Mouse (Mus musculus) CH12.LX (cell line): ENCODE measurements at regions not wholly inside any gene's neighbourhood (a gene's known extent, or its start where the extent isn't known, plus 50 kb on each side); places are given as distances from the start of the nearest gene placed in this dataset.

Source experiments
- DNase-seq: peaks from one replicate; pipeline ENCODE4 v3.0.0-alpha.2; 2013; ENCODE audit errors: extremely low read depth
- H3K27ac ChIP-seq: 2 replicates; pipeline ENCODE4 v1.5.1; 2012; ENCODE audit warnings: low read depth, mild to moderate bottlenecking, control low read depth, moderate library complexity; ENCODE audit not compliant: insufficient read depth
- H3K27me3 ChIP-seq: replicated peaks from 2 replicates; pipeline ENCODE3; 2012; ENCODE audit warnings: inconsistent platforms
- H3K36me3 ChIP-seq, 2 experiments: replicated peaks in 1 of 2; 2 replicates each; pipeline versions ENCODE3 to v1.6.1; 2012; ENCODE audit warnings: inconsistent platforms in 1 of 2, low read length in 1 of 2, mild to moderate bottlenecking in 1 of 2, mixed read lengths in 1 of 2, moderate library complexity in 1 of 2; ENCODE audit not compliant: control insufficient read depth in 1 of 2, insufficient read depth in 1 of 2
- H3K4me1 ChIP-seq, 2 experiments: 2 replicates each; pipeline ENCODE4 v1.6.1; 2012; ENCODE audit warnings: inconsistent platforms in 1 of 2, moderate library complexity in 1 of 2; ENCODE audit not compliant: insufficient read depth in 2 of 2, control insufficient read depth in 1 of 2
- H3K4me2 ChIP-seq: 2 replicates; pipeline ENCODE4 v1.6.1; 2012; ENCODE audit warnings: low read depth, mild to moderate bottlenecking, control low read depth; ENCODE audit not compliant: poor library complexity, insufficient read depth, severe bottlenecking
- H3K4me3 ChIP-seq, 3 experiments: fragments of 150-350 bp in 1 of 3; sonication (generic) in 1 of 3; replicated peaks in 1 of 3; 2 replicates each; pipeline versions ENCODE3 to v1.5.1; 2011 to 2012; ENCODE audit warnings: low read depth in 2 of 3, low read length in 2 of 3, mild to moderate bottlenecking in 2 of 3, moderate library complexity in 2 of 3, control low read depth in 1 of 3, improper control_type of control experiment in 1 of 3, inconsistent platforms in 1 of 3, mixed read lengths in 1 of 3; ENCODE audit not compliant: poor library complexity in 1 of 3
- H3K79me2 ChIP-seq: replicated peaks from 2 replicates; pipeline ENCODE4 v1.6.1; 2012; ENCODE audit warnings: mild to moderate bottlenecking, moderate library complexity; ENCODE audit not compliant: control insufficient read depth, poor library complexity, insufficient read depth, severe bottlenecking; ENCODE audit errors: extremely low read depth
- H3K9ac ChIP-seq: 2 replicates; pipeline ENCODE4 v1.6.1; 2012; ENCODE audit warnings: low read depth, mild to moderate bottlenecking, control low read depth, moderate library complexity; ENCODE audit not compliant: insufficient read depth
- H3K9me3 ChIP-seq: replicated peaks from 2 replicates; pipeline ENCODE3; 2012; ENCODE audit warnings: low read length, inconsistent platforms, mixed read lengths
- BHLHE40 ChIP-seq: IDR thresholded peaks from 2 replicates; pipeline ENCODE4 v1.6.1; 2011; ENCODE audit warnings: mild to moderate bottlenecking, low read depth, low read length, improper control_type of control experiment
- EP300 ChIP-seq: IDR thresholded peaks from 2 replicates; pipeline ENCODE4 v1.6.1; 2011; ENCODE audit warnings: low read length, improper control_type of control experiment
- ETS1 ChIP-seq: conservative IDR thresholded peaks from 2 replicates; pipeline ENCODE4 v1.6.1; 2012; ENCODE audit warnings: low read depth, mild to moderate bottlenecking, inconsistent platforms, low read length, improper control_type of control experiment, moderate library complexity
- GABPA ChIP-seq: IDR thresholded peaks from 2 replicates; pipeline ENCODE4 v1.6.1; 2012; ENCODE audit warnings: low read depth, low read length, improper control_type of control experiment, inconsistent platforms; ENCODE audit not compliant: insufficient replicate concordance
- JUN ChIP-seq: IDR thresholded peaks from 2 replicates; pipeline ENCODE4 v1.6.1; 2011; ENCODE audit warnings: low read depth, mild to moderate bottlenecking, low read length, improper control_type of control experiment, moderate library complexity; ENCODE audit not compliant: insufficient read depth
- JUND ChIP-seq: conservative IDR thresholded peaks from 2 replicates; pipeline ENCODE4 v1.6.1; 2011; ENCODE audit warnings: low read depth, low read length, improper control_type of control experiment
- MXI1 ChIP-seq: IDR thresholded peaks from 2 replicates; pipeline ENCODE4 v1.6.1; 2011; ENCODE audit warnings: mild to moderate bottlenecking, low read depth, low read length, improper control_type of control experiment
- POLR2A ChIP-seq: IDR thresholded peaks from 2 replicates; pipeline ENCODE4 v1.6.1; 2011; ENCODE audit warnings: low read depth, mild to moderate bottlenecking, improper control_type of control experiment, low read length
- RAD21 ChIP-seq: IDR thresholded peaks from 2 replicates; pipeline ENCODE4 v1.6.1; 2011; ENCODE audit warnings: low read depth, mild to moderate bottlenecking, low read length, improper control_type of control experiment, moderate library complexity
- USF2 ChIP-seq: conservative IDR thresholded peaks from 2 replicates; pipeline ENCODE4 v1.6.1; 2011; ENCODE audit warnings: low read depth, low read length, improper control_type of control experiment
- ZKSCAN1 ChIP-seq: IDR thresholded peaks from 2 replicates; pipeline ENCODE4 v1.6.1; 2012; ENCODE audit warnings: low read depth, inconsistent platforms, low read length, improper control_type of control experiment, borderline replicate concordance
- ZMIZ1 ChIP-seq: IDR thresholded peaks from 2 replicates; pipeline ENCODE4 v1.6.1; 2012; ENCODE audit warnings: low read depth, mild to moderate bottlenecking, inconsistent platforms, low read length, improper control_type of control experiment
- dilution Hi-C: fragments of 300-500 bp; cut with MboI; formaldehyde crosslinking; loops from 2 replicates; pipeline ENCODE4 v1.14.3; 2020; ENCODE audit warnings: low sequenced_read_pairs; ENCODE audit not compliant: extremely low pct_unique_long_range_greater_than_20kb, extremely low pct_ligation_motif_present
- in situ Hi-C: fragments of 300-500 bp; cut with MboI; formaldehyde crosslinking; loops from 3 replicates; pipeline ENCODE4 v1.14.3; 2019; ENCODE audit warnings: low sequenced_read_pairs, low pct_ligation_motif_present, low pct_unique_long_range_greater_than_20kb, mixed read lengths

GRCm38 (mm10) chr13:51315008-51315778 lies 93.2 kb upstream of the S1pr3 start (continued):
- TF ChIP-seq GABPA (no peak), RAD21 (peak; percentile 37), MXI1 (peak; percentile 55; the same call in 1 of the 2 replicates), JUN (peak; percentile 72), JUND (peak; percentile 86), ZMIZ1 (no peak), BHLHE40 (peak; percentile 95), ZKSCAN1 (no peak), ETS1 (peak; percentile 92), USF2 (no peak)

GRCm38 (mm10) chr13:51315779-51316041 lies 92.7 kb upstream of the S1pr3 start:
- dilution Hi-C loops (no loop called here), in situ Hi-C loops (loop anchor here (25.0 kb wide), 1 partner anchor 378 kb away; no protein-coding TSS in a partner anchor)
- TF ChIP-seq POLR2A (0 out of 2 replicates have a peak, but pooled peaks have one; percentile 14), GABPA (no peak)
- Histone ChIP-seq H3K9ac (no peak overlapping the region), H3K36me3 (no peaks in the 10 kb centered on the region), H3K27ac (peak overlapping the region; percentile 94), H3K79me2 (no peaks in the 10 kb centered on the region), H3K27me3 (no peaks in the 10 kb centered on the region), H3K4me1 (peaks cover 20 to 37% of the 10 kb centered on the region in 2 experiments), H3K4me3 (peak overlapping the region in 1 of 3 experiments; percentile 20), H3K9me3 (peaks cover 12% of the 10 kb centered on the region), H3K4me2 (peak overlapping the region; percentile 32; the same call in 1 of the 2 replicates)
- DNase-seq = no peak

GRCm38 (mm10) chr13:51323058-51323715 lies 85.3 kb upstream of the S1pr3 start:
- dilution Hi-C loops = no loop called here
- no peaks in the 10 kb centered on the region for H3K9me3 ChIP-seq
- TF ChIP-seq EP300 (0 out of 2 replicates have a peak, but pooled peaks have one; percentile 6), USF2 (no peak)
- TF ChIP-seq, all 38 proteins: peak for 1
- in situ Hi-C loops = loop anchor here (5.0 to 25.0 kb wide), 3 partner anchors 48 to 386 kb away; no protein-coding TSS in a partner anchor
- H3K9ac ChIP-seq = no peak overlapping the region
- no peak overlapping the region for H3K4me3 ChIP-seq
- H3K4me1 ChIP-seq = peaks cover 30 to 58% of the 10 kb centered on the region in 2 experiments
- no peak overlapping the region for H3K4me2 ChIP-seq
- no peak overlapping the region for H3K27ac ChIP-seq
- no peaks in the 10 kb centered on the region for H3K79me2 ChIP-seq
- H3K36me3 ChIP-seq = no peaks in the 10 kb centered on the region
- H3K27me3 ChIP-seq = no peaks in the 10 kb centered on the region
- DNase-seq = no peak
